Mouse (Mus musculus): Measurements from ENCODE around the gene Prkaca. TPM values are rescaled to one million over a fixed set of nuclear protein-coding genes. Genes with fewer than 3 reads are reported as not detected.

The Prkaca gene
- 181 TPM for polyA plus RNA-seq (2012; fragmentation: generic; extraction: Trizol)

DNA sequence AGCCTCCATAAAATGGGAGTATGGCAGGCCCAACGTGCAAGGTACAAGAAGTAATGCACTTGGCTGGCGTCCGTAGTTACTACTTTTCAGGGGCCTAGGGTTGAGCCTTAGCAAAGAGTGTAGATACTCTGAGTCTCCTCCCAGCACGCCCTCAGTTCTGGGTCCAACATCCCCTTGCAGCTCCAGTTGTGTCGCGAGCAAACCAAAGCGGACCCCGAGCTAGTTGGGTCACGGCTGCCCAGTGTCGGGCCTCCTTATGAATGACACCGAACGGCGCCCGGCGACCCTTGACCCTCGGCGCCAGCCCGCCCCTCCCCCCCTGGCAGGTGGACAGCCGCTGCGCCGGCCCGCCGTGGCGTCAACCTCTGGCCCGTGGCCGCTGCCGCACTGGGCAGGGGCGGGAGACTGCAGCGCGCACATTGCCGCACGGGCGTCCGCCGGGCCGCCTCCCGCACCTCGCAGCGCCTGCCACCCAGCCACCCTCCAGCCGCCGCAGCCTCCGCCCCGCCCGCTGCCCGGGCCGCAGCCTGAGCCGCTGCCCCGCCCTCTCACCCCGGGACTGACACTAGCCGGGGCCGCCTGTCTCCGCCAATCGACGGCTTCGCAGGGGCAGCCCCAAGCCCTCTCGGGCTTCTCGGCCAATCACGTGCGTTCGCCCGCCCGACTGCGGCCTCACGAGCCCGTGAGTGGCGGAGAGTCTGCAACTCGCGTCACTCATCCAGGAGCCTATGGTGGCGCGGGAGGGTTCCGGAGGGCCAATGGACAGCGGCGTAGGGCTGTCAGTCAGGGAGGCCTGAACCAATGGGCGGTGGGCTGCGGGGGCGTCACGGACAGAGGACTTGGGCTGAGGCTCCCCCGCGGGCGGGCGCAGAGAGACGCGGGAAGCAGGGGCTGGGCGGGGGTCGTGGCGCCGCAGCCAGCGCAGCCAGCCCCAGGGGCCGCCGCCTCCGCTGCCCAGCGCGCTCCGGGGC, at the start of gene Prkaca:
Prkaca (plus strand) TSS at position 844 of the 971 bp plus-strand sequence.
- TF ChIP-seq USF1 (IDR thresholded peaks at IDR 0.05; ENCODE audit: low read depth) = peak; percentile 26
- no peak for TF ChIP-seq MAX (IDR thresholded peaks at IDR 0.05; ENCODE audit: low read depth)
- no peak for TF ChIP-seq REST (IDR thresholded peaks at IDR 0.05; ENCODE audit: insufficient read depth, insufficient read length)
- TF ChIP-seq E2F4 (IDR thresholded peaks at IDR 0.05; ENCODE audit: insufficient read depth) = no peak
- TF ChIP-seq POLR2A (IDR thresholded peaks at IDR 0.05; ENCODE audit: insufficient read length, low read depth) = peak; percentile 86
- peak in 1 of 3 experiments; percentile 38 for TF ChIP-seq MYOG (IDR thresholded peaks at IDR 0.05; ENCODE audit: control insufficient read depth in 1 of 3, insufficient read depth in 1 of 3, insufficient read length in 2 of 3, low read depth in 2 of 3)
- peak; percentile 69 for TF ChIP-seq POLR2AphosphoS2 (IDR thresholded peaks at IDR 0.05; ENCODE audit: insufficient read length, low read depth)
- TF ChIP-seq TCF3 (IDR thresholded peaks at IDR 0.05; ENCODE audit: insufficient read length, low read depth) = peak; percentile 1
- TF ChIP-seq MYOD1 (IDR thresholded peaks at IDR 0.05; ENCODE audit: control insufficient read depth in 1 of 3, insufficient read length in 2 of 3, low read depth in 2 of 3) = peak in 1 of 3 experiments; percentile 37
- TF ChIP-seq SRF (IDR thresholded peaks at IDR 0.05; ENCODE audit: control insufficient read depth, insufficient read length, low read depth) = peak; percentile 38
- Histone ChIP-seq H3K27me3 (ENCODE audit: control insufficient read depth, insufficient read depth, insufficient read length) (no peaks in the 10 kb centered on the region), H3ac (ENCODE audit: control insufficient read depth, insufficient read length) (peak within 1 kb of the TSS; percentile 98), H3K4me3 (peak within 1 kb of the TSS; percentile 82), H3K4me2 (ENCODE audit: low read depth) (peak within 1 kb of the TSS; percentile 90), H3K36me3 (ENCODE audit: control insufficient read depth, insufficient read depth) (no peaks in the 10 kb centered on the region), H3K79me2 (ENCODE audit: control insufficient read depth, insufficient read depth) (peaks cover 39% of the 10 kb centered on the region)

DNA sequence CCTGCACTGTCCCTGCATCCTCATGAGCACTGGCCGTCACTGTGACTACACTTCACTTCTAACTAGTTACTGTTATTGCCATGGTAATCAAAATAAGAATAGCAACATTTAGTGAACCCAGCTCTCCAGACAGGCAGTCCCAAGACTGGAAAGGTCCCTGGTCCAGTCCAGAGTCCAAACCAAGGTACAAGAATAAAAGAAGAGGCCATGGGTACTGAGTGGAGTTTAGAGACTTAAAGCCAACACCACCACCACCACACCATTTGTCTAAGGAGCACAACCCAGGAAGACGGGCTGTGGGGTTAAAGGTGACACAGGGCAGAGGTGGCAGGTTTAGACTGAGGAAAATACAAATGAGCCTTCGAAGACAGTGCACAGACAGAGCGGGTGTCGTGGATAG, 48.2 kb upstream of the Prkaca start:
- TF ChIP-seq USF1 (IDR thresholded peaks at IDR 0.05; ENCODE audit: low read depth) (no peak), E2F4 (IDR thresholded peaks at IDR 0.05; ENCODE audit: insufficient read depth) (no peak), TCF12 (IDR thresholded peaks at IDR 0.05; ENCODE audit: insufficient read depth, poor library complexity, severe bottlenecking) (no peak), MYOG (IDR thresholded peaks at IDR 0.05; ENCODE audit: control insufficient read depth in 1 of 3, insufficient read depth in 1 of 3, insufficient read length in 2 of 3, low read depth in 2 of 3) (no peak), MYOD1 (IDR thresholded peaks at IDR 0.05; ENCODE audit: control insufficient read depth in 1 of 3, insufficient read length in 2 of 3, low read depth in 2 of 3) (no peak), POLR2AphosphoS2 (IDR thresholded peaks at IDR 0.05; ENCODE audit: insufficient read length, low read depth) (no peak), MAX (IDR thresholded peaks at IDR 0.05; ENCODE audit: low read depth) (no peak), SRF (IDR thresholded peaks at IDR 0.05; ENCODE audit: control insufficient read depth, insufficient read length, low read depth) (no peak), TCF3 (IDR thresholded peaks at IDR 0.05; ENCODE audit: insufficient read length, low read depth) (no peak), CEBPB (IDR thresholded peaks at IDR 0.05; ENCODE audit: insufficient read depth, poor library complexity, severe bottlenecking) (no peak), POLR2A (IDR thresholded peaks at IDR 0.05; ENCODE audit: insufficient read length, low read depth) (no peak), REST (IDR thresholded peaks at IDR 0.05; ENCODE audit: insufficient read depth, insufficient read length) (no peak)
- no peak overlapping the region for H3ac ChIP-seq (ENCODE audit: control insufficient read depth, insufficient read length)
- H3K79me2 ChIP-seq (ENCODE audit: control insufficient read depth, insufficient read depth) = no peaks in the 10 kb centered on the region
- H3K4me3 ChIP-seq = no peak overlapping the region
- no peak overlapping the region for H3K4me2 ChIP-seq (ENCODE audit: low read depth)
- H3K27me3 ChIP-seq (ENCODE audit: control insufficient read depth, insufficient read depth, insufficient read length) = no peaks in the 10 kb centered on the region
- H3K36me3 ChIP-seq (ENCODE audit: control insufficient read depth, insufficient read depth) = no peaks in the 10 kb centered on the region

GRCm38 (mm10) chr8:83926266-83926665, 46.5 kb upstream of the Prkaca start:
- TF ChIP-seq TCF12 (IDR thresholded peaks at IDR 0.05; ENCODE audit: insufficient read depth, poor library complexity, severe bottlenecking) = no peak
- no peak for TF ChIP-seq CEBPB (IDR thresholded peaks at IDR 0.05; ENCODE audit: insufficient read depth, poor library complexity, severe bottlenecking)
- TF ChIP-seq MAX (IDR thresholded peaks at IDR 0.05; ENCODE audit: low read depth) = no peak
- TF ChIP-seq USF1 (IDR thresholded peaks at IDR 0.05; ENCODE audit: low read depth) = no peak
- Histone ChIP-seq H3K4me2 (ENCODE audit: low read depth) (no peak overlapping the region), H3K36me3 (ENCODE audit: control insufficient read depth, insufficient read depth) (no peaks in the 10 kb centered on the region), H3ac (ENCODE audit: control insufficient read depth, insufficient read length) (no peak overlapping the region), H3K4me3 (no peak overlapping the region), H3K27me3 (ENCODE audit: control insufficient read depth, insufficient read depth, insufficient read length) (no peaks in the 10 kb centered on the region), H3K79me2 (ENCODE audit: control insufficient read depth, insufficient read depth) (no peaks in the 10 kb centered on the region)

- no peak overlapping the region for H3ac ChIP-seq (ENCODE audit: control insufficient read depth, insufficient read length)
- H3K4me2 ChIP-seq (ENCODE audit: low read depth) = no peak overlapping the region
- no peaks in the 10 kb centered on the region for H3K27me3 ChIP-seq (ENCODE audit: control insufficient read depth, insufficient read depth, insufficient read length)
- H3K4me3 ChIP-seq = no peak overlapping the region
- no peaks in the 10 kb centered on the region for H3K79me2 ChIP-seq (ENCODE audit: control insufficient read depth, insufficient read depth)
- TF ChIP-seq MYOG (IDR thresholded peaks at IDR 0.05; ENCODE audit: control insufficient read depth in 1 of 3, insufficient read depth in 1 of 3, insufficient read length in 2 of 3, low read depth in 2 of 3) (no peak), USF1 (IDR thresholded peaks at IDR 0.05; ENCODE audit: low read depth) (no peak)
- peaks cover 2% of the 10 kb centered on the region for H3K36me3 ChIP-seq (ENCODE audit: control insufficient read depth, insufficient read depth)
These were observed 38.6 kb upstream of the Prkaca start for GRCm38 (mm10) chr8:83934222-83934621.

DNA sequence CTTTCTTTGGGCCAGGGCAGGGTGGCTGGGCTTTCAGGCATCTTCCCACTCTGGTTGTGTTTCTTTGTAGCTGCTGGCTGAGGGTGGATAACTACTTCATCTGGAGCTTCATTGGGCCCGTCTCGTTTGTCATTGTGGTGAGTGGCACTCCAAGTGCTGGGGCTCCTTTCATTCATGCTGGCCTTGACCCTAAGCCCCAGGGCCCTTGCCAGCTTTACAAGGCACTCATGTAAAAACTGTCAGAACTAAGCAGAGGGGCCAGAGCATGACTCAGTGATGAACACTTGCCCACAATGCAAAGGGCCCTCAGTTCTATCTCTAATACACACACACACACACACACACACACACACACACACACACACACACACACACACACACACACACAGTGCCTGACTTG, 37.8 kb upstream of the Prkaca start:
- H3K36me3 ChIP-seq (ENCODE audit: control insufficient read depth, insufficient read depth) = peaks cover 2% of the 10 kb centered on the region
- H3K4me2 ChIP-seq (ENCODE audit: low read depth) = no peak overlapping the region
- H3ac ChIP-seq (ENCODE audit: control insufficient read depth, insufficient read length) = no peak overlapping the region
- no peak overlapping the region for H3K4me3 ChIP-seq
- no peaks in the 10 kb centered on the region for H3K79me2 ChIP-seq (ENCODE audit: control insufficient read depth, insufficient read depth)
- TF ChIP-seq TCF3 (IDR thresholded peaks at IDR 0.05; ENCODE audit: insufficient read length, low read depth) (no peak), POLR2A (IDR thresholded peaks at IDR 0.05; ENCODE audit: insufficient read length, low read depth) (no peak), POLR2AphosphoS2 (IDR thresholded peaks at IDR 0.05; ENCODE audit: insufficient read length, low read depth) (no peak), USF1 (IDR thresholded peaks at IDR 0.05; ENCODE audit: low read depth) (no peak), TCF12 (IDR thresholded peaks at IDR 0.05; ENCODE audit: insufficient read depth, poor library complexity, severe bottlenecking) (no peak), E2F4 (IDR thresholded peaks at IDR 0.05; ENCODE audit: insufficient read depth) (no peak), CEBPB (IDR thresholded peaks at IDR 0.05; ENCODE audit: insufficient read depth, poor library complexity, severe bottlenecking) (no peak), MYOG (IDR thresholded peaks at IDR 0.05; ENCODE audit: control insufficient read depth in 1 of 3, insufficient read depth in 1 of 3, insufficient read length in 2 of 3, low read depth in 2 of 3) (no peak)
- no peaks in the 10 kb centered on the region for H3K27me3 ChIP-seq (ENCODE audit: control insufficient read depth, insufficient read depth, insufficient read length)

Measured in myocyte (in vitro differentiated cells).